Mouse (Mus musculus) central nervous system, embryonic 14 days (tissue): ENCODE results near the gene Ubl4a. TPM values are rescaled to one million over a fixed set of nuclear protein-coding genes. Genes with fewer than 3 reads are reported as not detected.

Experiments used
- polyA plus RNA-seq: library from polyadenylated mRNA; depleted of rRNA; stranded (reverse); fragments of >200 nt; gene quantifications from 2 replicates; pipeline ENCODE4 v1.2.3, GENCODE M21; 2012; rRNA removed

Ubl4a gene
- polyA plus RNA-seq, result 56.7 and 57.7 TPM in 2 replicates

DNA sequence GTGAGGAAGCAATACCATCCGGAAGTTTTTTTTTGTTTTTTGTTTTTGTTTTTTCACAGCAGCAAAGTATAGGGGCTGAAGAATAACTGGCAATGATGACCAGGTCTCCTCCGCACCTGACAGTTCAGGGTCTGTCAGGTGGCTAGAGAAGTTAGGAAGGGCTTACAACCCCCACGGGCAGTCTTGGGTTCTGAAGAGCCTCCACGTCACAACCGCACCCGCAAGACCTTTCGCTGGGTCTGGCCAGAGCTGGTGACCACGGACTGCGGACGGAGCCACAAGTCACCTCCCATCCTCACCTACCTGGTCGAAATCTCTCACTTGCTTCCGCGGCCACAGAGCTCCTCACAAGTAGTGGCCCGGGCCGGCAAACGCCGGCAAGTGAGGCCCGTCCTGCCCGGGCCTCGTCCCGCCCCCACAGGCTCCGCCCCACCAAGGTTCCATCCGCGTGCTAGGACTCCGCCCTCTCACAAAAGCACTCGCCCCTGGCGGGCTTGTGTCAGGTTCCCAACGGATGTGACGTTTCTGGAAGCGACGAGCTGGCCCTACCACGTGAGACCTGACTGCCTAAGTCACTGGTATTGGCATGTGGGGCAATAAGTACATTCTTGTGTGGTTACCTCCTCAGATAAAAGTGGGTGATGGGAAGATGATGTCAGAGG lies at the start of gene Ubl4a, which contains the start of gene Slc10a3:
Gene Ubl4a, minus strand, starts transcription at position 331 of the 662 bp plus-strand sequence.
Gene Slc10a3, minus strand, starts transcription at position 462 of the 662 bp plus-strand sequence.

DNA sequence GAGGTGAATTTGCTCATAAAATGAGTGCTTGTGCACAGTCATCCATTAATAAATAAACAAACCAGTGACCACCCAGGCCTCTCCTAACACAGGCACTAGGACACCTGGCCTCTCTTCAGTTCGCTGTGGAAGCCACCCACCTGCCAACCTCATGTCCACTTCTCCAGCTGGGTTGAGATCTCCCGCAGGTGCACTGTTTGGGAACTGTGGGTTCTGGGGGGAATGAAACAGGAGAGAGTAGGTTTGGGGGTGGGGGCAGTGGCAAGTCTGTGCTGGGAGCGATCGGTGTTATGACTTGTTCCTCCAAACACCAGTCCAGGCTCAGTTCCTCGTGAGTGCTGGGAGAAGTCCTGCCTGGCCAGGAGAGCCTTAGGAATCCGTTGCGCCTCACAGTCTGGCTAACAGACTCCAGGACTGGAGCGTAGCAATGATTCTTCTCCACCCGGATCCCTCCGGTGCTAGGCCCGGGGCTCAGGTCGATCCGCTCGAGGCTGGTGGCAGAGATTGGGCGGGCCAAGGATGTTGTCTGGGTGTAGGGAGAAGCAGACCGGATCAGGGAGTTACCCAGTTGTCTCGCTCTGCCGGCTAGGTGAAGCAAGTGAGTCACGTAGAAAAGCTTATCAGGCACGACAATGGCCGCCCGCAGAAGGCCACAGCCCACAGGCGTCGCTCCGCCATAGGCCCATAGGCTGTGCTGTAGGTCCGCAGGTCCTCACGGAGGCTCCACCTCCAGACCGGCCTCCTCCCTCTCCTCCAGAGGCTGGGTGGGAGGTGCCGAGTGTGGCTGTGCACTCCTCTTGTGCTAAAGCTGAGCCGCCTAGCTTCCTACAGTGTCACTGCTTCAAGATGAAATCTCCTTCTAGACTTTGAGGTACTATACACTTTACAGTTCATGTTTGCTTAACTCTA lies 19.8 kb upstream of the Ubl4a start, which contains the start of the genes Fam3a and Ikbkg:
Gene Fam3a, minus strand, starts transcription at position 738 of the 909 bp plus-strand sequence.
Gene Ikbkg, plus strand, starts transcription at position 756 of the 909 bp plus-strand sequence.

DNA sequence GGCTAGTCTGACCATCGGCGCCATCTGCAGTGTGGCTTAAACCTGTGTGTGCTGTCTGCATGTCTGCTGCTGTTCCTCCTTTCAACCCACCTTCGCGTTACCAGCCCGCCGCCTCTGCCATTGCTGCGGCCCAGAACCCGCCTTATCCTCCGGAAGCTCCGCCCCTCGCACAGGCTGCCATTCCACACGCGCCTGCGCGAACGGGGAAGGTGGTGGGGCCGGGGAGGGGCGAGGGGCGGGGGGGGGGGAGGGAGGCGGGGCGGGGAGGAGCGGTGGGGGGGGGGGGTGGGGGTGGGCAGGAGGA lies 19.6 kb downstream of the Ubl4a start, which contains the start of gene Lage3:
Gene Lage3, minus strand, starts transcription at position 152 of the 304 bp plus-strand sequence.

GRCm38 (mm10) chrX:74328725-74329161 lies 44.3 kb downstream of the Ubl4a start, which contains the start of gene Plxna3:
Plxna3 (plus strand) TSS chrX:74329066.

Other genes starting within 250 kb of the Ubl4a start
- 0.13 TPM in 1 of 2 replicates, not detected in the other for gene Opn1mw, start 245.8 kb downstream of the Ubl4a start, polyA plus RNA-seq
- 25.4 and 27.4 TPM in 2 replicates for gene Mecp2, start 237.9 kb downstream of the Ubl4a start, polyA plus RNA-seq
- not detected in 2 replicates for gene Tex28, start 205.4 kb downstream of the Ubl4a start, polyA plus RNA-seq
- not detected in 2 replicates for gene Tktl1, start 196.0 kb downstream of the Ubl4a start, polyA plus RNA-seq
- gene Flna, start 123.4 kb downstream of the Ubl4a start, polyA plus RNA-seq, result 442 and 468 TPM in 2 replicates
- 87.2 and 92.3 TPM in 2 replicates for gene Emd, start 118.5 kb downstream of the Ubl4a start, polyA plus RNA-seq
- gene Rpl10, start 102.4 kb downstream of the Ubl4a start, polyA plus RNA-seq, result 1,398 and 1,478 TPM in 2 replicates
- 94.8 and 95.4 TPM in 2 replicates for gene Taz, start 91.3 kb downstream of the Ubl4a start, polyA plus RNA-seq
- 5.3 and 7.1 TPM in 2 replicates for gene Dnase1l1, start 90.9 kb downstream of the Ubl4a start, polyA plus RNA-seq
- gene Atp6ap1, start 76.1 kb downstream of the Ubl4a start, polyA plus RNA-seq, result 262 and 275 TPM in 2 replicates
- 1,288 and 1,327 TPM in 2 replicates for gene Gdi1, start 68.2 kb downstream of the Ubl4a start, polyA plus RNA-seq
- 48.8 and 49.0 TPM in 2 replicates for gene Fam50a, start 60.2 kb downstream of the Ubl4a start, polyA plus RNA-seq
- gene Plxna3, start 44.2 kb downstream of the Ubl4a start, polyA plus RNA-seq, result 261 and 268 TPM in 2 replicates
- 87.3 and 99.6 TPM in 2 replicates for gene Lage3, start 19.6 kb downstream of the Ubl4a start, polyA plus RNA-seq
- gene Slc10a3, start 131 bp upstream of the Ubl4a start, polyA plus RNA-seq, result 5.7 and 7.1 TPM in 2 replicates
- gene Fam3a, start 20.1 kb upstream of the Ubl4a start, polyA plus RNA-seq, result 36.2 and 39.6 TPM in 2 replicates
- 18.0 and 19.5 TPM in 2 replicates for gene Ikbkg, start 20.1 kb upstream of the Ubl4a start, polyA plus RNA-seq
- 44.7 and 48.8 TPM in 2 replicates for gene G6pdx, start 56.0 kb upstream of the Ubl4a start, polyA plus RNA-seq
- gene Gm6880, start 108.2 kb upstream of the Ubl4a start, polyA plus RNA-seq, result 0.12 TPM in 1 of 2 replicates, not detected in the other
- gene Olfr1326-ps1, start 201.7 kb upstream of the Ubl4a start, polyA plus RNA-seq, result not detected in 2 replicates
- not detected in 2 replicates for gene Olfr1325, start 219.5 kb upstream of the Ubl4a start, polyA plus RNA-seq